ENCODE assay signal across 24 mouse cellular contexts in the genomic region with DNA sequence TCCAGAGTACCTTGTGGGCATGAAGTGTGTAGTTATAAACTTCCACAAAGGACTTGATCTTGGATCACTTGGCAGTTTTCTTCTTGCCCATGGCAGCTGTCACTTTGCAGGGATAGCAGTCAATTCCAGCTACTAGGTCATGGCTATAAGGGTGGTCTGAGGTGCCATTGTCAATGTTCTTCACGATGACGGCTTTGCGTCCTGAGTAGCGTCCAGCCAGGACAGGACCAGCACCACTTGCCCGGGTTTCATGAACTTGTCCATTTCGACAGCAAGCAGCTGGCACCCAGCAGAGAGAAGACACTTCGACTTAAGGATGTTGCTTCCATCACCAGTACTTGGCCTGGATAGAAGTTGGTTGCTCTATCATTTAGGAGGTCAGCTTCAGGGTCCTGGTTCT. TPM values are rescaled to one million over a fixed set of nuclear protein-coding genes. Genes with fewer than 3 reads are reported as not detected.
A peak's percentile ranks its signal among the peaks of the same experiment; 100 is the strongest.
DNase-seq lines count a peak whose midpoint lies in the region; ATAC-seq and TF ChIP-seq lines count a peak whose summit lies in the region.
"Had no signal": no experiment of that assay in that cellular context is flagged by ENCODE, and none has a peak within 500 bp of the region (broad histone marks: within the 10 kb centered on the region; RNA-seq: fewer than 3 reads in every experiment).

No protein-coding gene starts in this region.

- no peaks in the 10 kb centered on the region for H3K79me2 ChIP-seq in heart, adult 2 months (replicated peaks; ENCODE audit: control insufficient read depth, insufficient read depth, low read length)

- H3K27me3 ChIP-seq in heart, adult 2 months (ENCODE audit: control insufficient read depth, insufficient read depth, low read length), result no peaks in the 10 kb centered on the region
- no peaks in the 10 kb centered on the region for H3K27me3 ChIP-seq in midbrain, embryonic 10.5 days (ENCODE audit: low read depth, poor library complexity, severe bottlenecking)
- H3K27me3 ChIP-seq in midbrain, embryonic 11.5 days (ENCODE audit: control insufficient read depth, insufficient read depth, low read length), result no peaks in the 10 kb centered on the region
- H3K27me3 ChIP-seq: embryonic facial prominence, embryonic 12.5 days; embryonic facial prominence, embryonic 15.5 days; heart, embryonic 12.5 days; heart, embryonic 15.5 days; hindbrain, embryonic 15.5 days had no signal

- no peaks in the 10 kb centered on the region for H3K9me3 ChIP-seq in midbrain, embryonic 10.5 days (replicated peaks)
- no peaks in the 10 kb centered on the region for H3K9me3 ChIP-seq in midbrain, embryonic 11.5 days (ENCODE audit: control insufficient read depth, low read length)
- H3K9me3 ChIP-seq: embryonic facial prominence, embryonic 12.5 days; embryonic facial prominence, embryonic 15.5 days; heart, embryonic 12.5 days; heart, embryonic 15.5 days; hindbrain, embryonic 10.5 days; hindbrain, embryonic 15.5 days had no signal

- H3K4me2 ChIP-seq in midbrain, embryonic 11.5 days, result no peak overlapping the region
- H3K4me2 ChIP-seq: embryonic facial prominence, embryonic 12.5 days; embryonic facial prominence, embryonic 15.5 days; heart, embryonic 12.5 days; heart, embryonic 15.5 days; hindbrain, embryonic 15.5 days had no signal

- peaks cover 3% of the 10 kb centered on the region for H3K4me1 ChIP-seq in heart, adult 2 months (ENCODE audit: control insufficient read depth, insufficient read depth, low read length)
- no peaks in the 10 kb centered on the region for H3K4me1 ChIP-seq in midbrain, embryonic 10.5 days
- H3K4me1 ChIP-seq in midbrain, embryonic 11.5 days (ENCODE audit: control insufficient read depth, insufficient read depth, low read length), result no peaks in the 10 kb centered on the region
- H3K4me1 ChIP-seq: embryonic facial prominence, embryonic 12.5 days; embryonic facial prominence, embryonic 15.5 days; hindbrain, embryonic 10.5 days; hindbrain, embryonic 15.5 days had no signal

- no peak for TF ChIP-seq CTCF in heart, adult 2 months (IDR thresholded peaks at IDR 0.05)

- intact Hi-C loops in heart, adult 2 months (cut with DNase I), result no loop called here

- no peak for TF ChIP-seq EP300 in heart, adult 2 months (IDR thresholded peaks at IDR 0.05; ENCODE audit: insufficient read depth, low read depth, low read length)

- H3K4me3 ChIP-seq in heart, adult 2 months, result no peak overlapping the region
- H3K4me3 ChIP-seq in midbrain, embryonic 10.5 days, result no peak overlapping the region
- no peak overlapping the region for H3K4me3 ChIP-seq in midbrain, embryonic 11.5 days (ENCODE audit: low read depth, low read length)
- H3K4me3 ChIP-seq: embryonic facial prominence, embryonic 12.5 days; embryonic facial prominence, embryonic 15.5 days; heart, embryonic 12.5 days; heart, embryonic 15.5 days; hindbrain, embryonic 10.5 days; hindbrain, embryonic 15.5 days had no signal

- no peak for ATAC-seq in midbrain, embryonic 11.5 days (ENCODE audit: low FRiP score)
- ATAC-seq: forebrain, embryonic 14.5 days; forebrain, postnatal 0 days had no signal

- TF ChIP-seq POLR2A in heart, adult 2 months (IDR thresholded peaks at IDR 0.05; ENCODE audit: insufficient read depth, low read depth, low read length), result no peak

- WGBS in heart, adult 2 months, result 93% methylated on average over 7 of the region's 7 CpGs
- WGBS in midbrain, embryonic 10.5 days, result 92% methylated on average over 7 of the region's 7 CpGs
- WGBS in midbrain, embryonic 11.5 days, result 93% methylated on average over 7 of the region's 7 CpGs

- H3K9ac ChIP-seq in heart, adult 2 months (ENCODE audit: low read depth, low read length), result no peak overlapping the region
- H3K9ac ChIP-seq in midbrain, embryonic 11.5 days (ENCODE audit: low read length), result no peak overlapping the region
- H3K9ac ChIP-seq: embryonic facial prominence, embryonic 12.5 days; embryonic facial prominence, embryonic 15.5 days; forebrain, postnatal 0 days; heart, embryonic 12.5 days; heart, embryonic 15.5 days; hindbrain, embryonic 15.5 days had no signal

- DNase-seq in heart, adult 11 months, result peak; percentile 82
- no peak for DNase-seq in heart, adult 2 months
- DNase-seq in midbrain, embryonic 10.5 days (ENCODE audit: low spot score), result peak; percentile 10
- no peak for DNase-seq in midbrain, embryonic 11.5 days (ENCODE audit: low spot score, missing footprints)
- DNase-seq in NIH3T3 (ENCODE audit: low read depth), result peak; percentile 17
- no peak for DNase-seq in adrenal gland, postnatal 36 days
- DNase-seq: adrenal gland, adult 2 months; adrenal gland, postnatal 14 days; cerebellum, adult 11-12 months; cerebellum, adult 8-10 months; cerebellum, postnatal 36 days; forebrain, postnatal 0 days; gastrocnemius, postnatal 10 days; gastrocnemius, postnatal 36 days; heart, postnatal 10 days; heart, postnatal 36 days; kidney, adult 18-20 months had no signal

- no peak overlapping the region for H3K27ac ChIP-seq in heart, adult 2 months
- H3K27ac ChIP-seq in midbrain, embryonic 10.5 days (replicated peaks), result no peak overlapping the region
- H3K27ac ChIP-seq in midbrain, embryonic 11.5 days (ENCODE audit: low read depth, low read length), result no peak overlapping the region
- H3K27ac ChIP-seq: embryonic facial prominence, embryonic 12.5 days; embryonic facial prominence, embryonic 15.5 days; hindbrain, embryonic 10.5 days; hindbrain, embryonic 15.5 days had no signal

- peaks cover 9% of the 10 kb centered on the region for H3K36me3 ChIP-seq in heart, adult 2 months (ENCODE audit: control insufficient read depth, insufficient read depth, low read length)
- H3K36me3 ChIP-seq in midbrain, embryonic 10.5 days, result peaks cover 43% of the 10 kb centered on the region
- no peaks in the 10 kb centered on the region for H3K36me3 ChIP-seq in midbrain, embryonic 11.5 days (ENCODE audit: control insufficient read depth, insufficient read depth, low read length)

RNA-seq across cellular contexts. Expression of a gene that starts 42.6 kb away (rescaled TPM):
- total RNA-seq in heart, adult 2 months (2021), result 100 to 1,000 TPM; 113 to 121 TPM
- polyA plus RNA-seq in heart, adult 2 months (2012; rRNA removed), result 124 and 137 TPM in 2 replicates
- 82.0 and 91.4 TPM in 2 replicates for polyA plus RNA-seq in midbrain, embryonic 10.5 days (2016; fragmentation: Nextera tagmentation; extraction: Ambion mirVana)
- 95.5 and 104 TPM in 2 replicates for polyA plus RNA-seq in midbrain, embryonic 11.5 days (2014; fragmentation: Nextera tagmentation; extraction: Ambion mirVana)
- 100 to 1,000 TPM; 133 to 135 TPM for total RNA-seq in adrenal gland, postnatal 36 days (2021)

Comparison
In these comparisons a context has a peak if more than half of its experiments do, and no peak if none do; other contexts are left out.
1. DNase-seq: peak in heart, adult 11 months (single experiment), midbrain, embryonic 10.5 days (single experiment) and NIH3T3 (single experiment); none in heart, adult 2 months (0 of 2), midbrain, embryonic 11.5 days (single experiment) and adrenal gland, postnatal 36 days (0 of 2).